Mouse (Mus musculus) CH12.LX (cell line): ENCODE data around the gene Pbx1. TPM values are rescaled to one million over a fixed set of nuclear protein-coding genes. Genes with fewer than 3 reads are reported as not detected.

Experiments
- DNase-seq: peaks from one replicate; pipeline ENCODE4 v3.0.0-alpha.2; 2013; ENCODE audit errors: extremely low read depth
- H3K27ac ChIP-seq: 2 replicates; pipeline ENCODE4 v1.5.1; 2012; ENCODE audit warnings: low read depth, mild to moderate bottlenecking, control low read depth, moderate library complexity; ENCODE audit not compliant: insufficient read depth
- H3K27me3 ChIP-seq: replicated peaks from 2 replicates; pipeline ENCODE3; 2012; ENCODE audit warnings: inconsistent platforms
- H3K36me3 ChIP-seq, 2 experiments: replicated peaks in 1 of 2; 2 replicates each; pipeline versions ENCODE3 to v1.6.1; 2012; ENCODE audit warnings: inconsistent platforms in 1 of 2, low read length in 1 of 2, mild to moderate bottlenecking in 1 of 2, mixed read lengths in 1 of 2, moderate library complexity in 1 of 2; ENCODE audit not compliant: control insufficient read depth in 1 of 2, insufficient read depth in 1 of 2
- H3K4me1 ChIP-seq, 2 experiments: 2 replicates each; pipeline ENCODE4 v1.6.1; 2012; ENCODE audit warnings: inconsistent platforms in 1 of 2, moderate library complexity in 1 of 2; ENCODE audit not compliant: insufficient read depth in 2 of 2, control insufficient read depth in 1 of 2
- H3K4me2 ChIP-seq: 2 replicates; pipeline ENCODE4 v1.6.1; 2012; ENCODE audit warnings: low read depth, mild to moderate bottlenecking, control low read depth; ENCODE audit not compliant: poor library complexity, insufficient read depth, severe bottlenecking
- H3K4me3 ChIP-seq, 3 experiments: fragments of 150-350 bp in 1 of 3; sonication (generic) in 1 of 3; replicated peaks in 1 of 3; 2 replicates each; pipeline versions ENCODE3 to v1.5.1; 2011 to 2012; ENCODE audit warnings: low read depth in 2 of 3, low read length in 2 of 3, mild to moderate bottlenecking in 2 of 3, moderate library complexity in 2 of 3, control low read depth in 1 of 3, improper control_type of control experiment in 1 of 3, inconsistent platforms in 1 of 3, mixed read lengths in 1 of 3; ENCODE audit not compliant: poor library complexity in 1 of 3
- H3K79me2 ChIP-seq: replicated peaks from 2 replicates; pipeline ENCODE4 v1.6.1; 2012; ENCODE audit warnings: mild to moderate bottlenecking, moderate library complexity; ENCODE audit not compliant: control insufficient read depth, poor library complexity, insufficient read depth, severe bottlenecking; ENCODE audit errors: extremely low read depth
- H3K9ac ChIP-seq: 2 replicates; pipeline ENCODE4 v1.6.1; 2012; ENCODE audit warnings: low read depth, mild to moderate bottlenecking, control low read depth, moderate library complexity; ENCODE audit not compliant: insufficient read depth
- H3K9me3 ChIP-seq: replicated peaks from 2 replicates; pipeline ENCODE3; 2012; ENCODE audit warnings: low read length, inconsistent platforms, mixed read lengths
- BHLHE40 ChIP-seq: IDR thresholded peaks from 2 replicates; pipeline ENCODE4 v1.6.1; 2011; ENCODE audit warnings: mild to moderate bottlenecking, low read depth, low read length, improper control_type of control experiment
- CTCF ChIP-seq, 2 experiments: IDR thresholded peaks in 1 of 2; conservative IDR thresholded peaks in 1 of 2; 2 replicates each; pipeline ENCODE4 v1.5.1; 2011 to 2012; ENCODE audit warnings: low read depth in 2 of 2, low read length in 2 of 2, improper control_type of control experiment in 1 of 2, inconsistent platforms in 1 of 2, mild to moderate bottlenecking in 1 of 2, moderate library complexity in 1 of 2
- EP300 ChIP-seq: IDR thresholded peaks from 2 replicates; pipeline ENCODE4 v1.6.1; 2011; ENCODE audit warnings: low read length, improper control_type of control experiment
- ETS1 ChIP-seq: conservative IDR thresholded peaks from 2 replicates; pipeline ENCODE4 v1.6.1; 2012; ENCODE audit warnings: low read depth, mild to moderate bottlenecking, inconsistent platforms, low read length, improper control_type of control experiment, moderate library complexity
- JUND ChIP-seq: conservative IDR thresholded peaks from 2 replicates; pipeline ENCODE4 v1.6.1; 2011; ENCODE audit warnings: low read depth, low read length, improper control_type of control experiment
- KAT2A ChIP-seq: IDR thresholded peaks from 2 replicates; pipeline ENCODE4 v1.6.1; 2012; ENCODE audit warnings: low read length, improper control_type of control experiment, inconsistent platforms; ENCODE audit not compliant: insufficient replicate concordance
- MAFK ChIP-seq: IDR thresholded peaks from 2 replicates; pipeline ENCODE4 v1.6.1; 2011; ENCODE audit warnings: low read length, improper control_type of control experiment; ENCODE audit not compliant: insufficient replicate concordance
- MEF2A ChIP-seq: IDR thresholded peaks from 2 replicates; pipeline ENCODE4 v1.6.1; 2014; ENCODE audit warnings: low read depth, mild to moderate bottlenecking, inconsistent platforms, low read length, improper control_type of control experiment, borderline replicate concordance
- MYC ChIP-seq: IDR thresholded peaks from 2 replicates; pipeline ENCODE4 v1.6.1; 2011; ENCODE audit warnings: low read depth, mild to moderate bottlenecking, improper control_type of control experiment, low read length
- PAX5 ChIP-seq: IDR thresholded peaks from 2 replicates; pipeline ENCODE4 v1.6.1; 2012; ENCODE audit warnings: low read length, inconsistent platforms, mixed read lengths
- RAD21 ChIP-seq: IDR thresholded peaks from 2 replicates; pipeline ENCODE4 v1.6.1; 2011; ENCODE audit warnings: low read depth, mild to moderate bottlenecking, low read length, improper control_type of control experiment, moderate library complexity
- RCOR1 ChIP-seq: conservative IDR thresholded peaks from 2 replicates; pipeline ENCODE4 v1.6.1; 2012; ENCODE audit warnings: low read depth, mild to moderate bottlenecking, inconsistent platforms, low read length, improper control_type of control experiment
- SIN3A ChIP-seq: IDR thresholded peaks from 2 replicates; pipeline ENCODE4 v1.6.1; 2012; ENCODE audit warnings: low read length, improper control_type of control experiment, inconsistent platforms
- TBP ChIP-seq: conservative IDR thresholded peaks from 2 replicates; pipeline ENCODE4 v1.6.1; 2011; ENCODE audit warnings: low read depth, low read length, improper control_type of control experiment
- TCF12 ChIP-seq: IDR thresholded peaks from 2 replicates; pipeline ENCODE4 v1.6.1; 2014; ENCODE audit warnings: low read depth, mild to moderate bottlenecking, inconsistent platforms, low read length, improper control_type of control experiment
- USF1 ChIP-seq: IDR thresholded peaks from 2 replicates; pipeline ENCODE4 v1.6.1; 2014; ENCODE audit warnings: low read depth, mild to moderate bottlenecking, inconsistent platforms, low read length, improper control_type of control experiment
- ZC3H11A ChIP-seq: IDR thresholded peaks from 2 replicates; pipeline ENCODE4 v1.6.1; 2012; ENCODE audit warnings: low read depth, mild to moderate bottlenecking, inconsistent platforms, low read length, improper control_type of control experiment
- ZKSCAN1 ChIP-seq: IDR thresholded peaks from 2 replicates; pipeline ENCODE4 v1.6.1; 2012; ENCODE audit warnings: low read depth, inconsistent platforms, low read length, improper control_type of control experiment, borderline replicate concordance
- dilution Hi-C: fragments of 300-500 bp; cut with MboI; formaldehyde crosslinking; loops from 2 replicates; pipeline ENCODE4 v1.14.3; 2020; ENCODE audit warnings: low sequenced_read_pairs; ENCODE audit not compliant: extremely low pct_unique_long_range_greater_than_20kb, extremely low pct_ligation_motif_present
- in situ Hi-C: fragments of 300-500 bp; cut with MboI; formaldehyde crosslinking; loops from 3 replicates; pipeline ENCODE4 v1.14.3; 2019; ENCODE audit warnings: low sequenced_read_pairs, low pct_ligation_motif_present, low pct_unique_long_range_greater_than_20kb, mixed read lengths
- polyA plus RNA-seq: library from polyadenylated mRNA; unstranded; fragments of >175 nt; gene quantifications from 2 replicates; pipeline ENCODE4 v1.2.1, GENCODE M21; 2012; ENCODE audit warnings: low read depth; ENCODE audit not compliant: insufficient read length
- total RNA-seq, 2 experiments: library from RNA; depleted of rRNA; stranded (reverse); fragments of 300-350 nt in 1 of 2; fragments of >200 nt in 1 of 2; gene quantifications; 2 replicates each; pipeline ENCODE4 v1.2.3; 2012 to 2014

Pbx1 gene
- total and polyA plus RNA-seq, 3 experiments, result not detected

- Histone ChIP-seq H3K4me3 (no peak overlapping the region), H3K79me2 (no peaks in the 10 kb centered on the region), H3K4me2 (no peak overlapping the region), H3K27me3 (no peaks in the 10 kb centered on the region)
- no peak for DNase-seq
- TF ChIP-seq JUND, result no peak
- no peak for TF ChIP-seq PAX5
- no peak for TF ChIP-seq ZKSCAN1
- no peak for TF ChIP-seq BHLHE40
- no peak for TF ChIP-seq SIN3A
- TF ChIP-seq RAD21, result no peak
- TF ChIP-seq USF1, result no peak
- no peak for TF ChIP-seq ETS1
- TF ChIP-seq ZC3H11A, result no peak
- no peak for TF ChIP-seq TCF12
- no peak for TF ChIP-seq CTCF (conservative IDR thresholded peaks at IDR 0.05 in 1 of 2, IDR thresholded peaks at IDR 0.05 in 1 of 2; ENCODE audit: low read depth in 2 of 2, low read length in 2 of 2)
- no peak for TF ChIP-seq EP300
- no peak for TF ChIP-seq MYC
- TF ChIP-seq RCOR1, result no peak
- TF ChIP-seq MEF2A, result no peak
- TF ChIP-seq TBP, result no peak
- TF ChIP-seq, all 38 proteins: peak for 0
- in situ Hi-C loops (no loop called here), dilution Hi-C loops (no loop called here)
- Histone ChIP-seq H3K4me1 (no peaks in the 10 kb centered on the region), H3K9me3 (peaks cover 73% of the 10 kb centered on the region), H3K27ac (no peak overlapping the region), H3K36me3 (no peaks in the 10 kb centered on the region), H3K9ac (no peak overlapping the region)
Observed at GRCm38 (mm10) chr1:168128004-168128403, 304.1 kb downstream of the Pbx1 start.

GRCm38 (mm10) chr1:168124643-168125490, 307.2 kb downstream of the Pbx1 start:
- H3K36me3 ChIP-seq, result no peaks in the 10 kb centered on the region
- no peak overlapping the region for H3K9ac ChIP-seq
- in situ Hi-C loops (no loop called here), dilution Hi-C loops (no loop called here)
- H3K4me1 ChIP-seq, result no peaks in the 10 kb centered on the region
- H3K27ac ChIP-seq, result no peak overlapping the region
- no peaks in the 10 kb centered on the region for H3K27me3 ChIP-seq
- no peak overlapping the region for H3K4me2 ChIP-seq
- no peak for DNase-seq
- H3K79me2 ChIP-seq, result no peaks in the 10 kb centered on the region
- H3K9me3 ChIP-seq, result peaks cover 62% of the 10 kb centered on the region
- no peak overlapping the region for H3K4me3 ChIP-seq
- TF ChIP-seq EP300 (no peak), KAT2A (no peak), MAFK (no peak)
